Mouse (Mus musculus): ENCODE results near the gene Cnot2. TPM values are rescaled to one million over a fixed set of nuclear protein-coding genes. Genes with fewer than 3 reads are reported as not detected.
"Not testable (repeated sequence)": the region's sequence is repeated elsewhere in the genome, so short reads cannot be mapped to it uniquely, and the experiment has no call there.

Gene Cnot2
- polyA plus RNA-seq, 1 experiment from 2014 or later, result 125 TPM

DNA sequence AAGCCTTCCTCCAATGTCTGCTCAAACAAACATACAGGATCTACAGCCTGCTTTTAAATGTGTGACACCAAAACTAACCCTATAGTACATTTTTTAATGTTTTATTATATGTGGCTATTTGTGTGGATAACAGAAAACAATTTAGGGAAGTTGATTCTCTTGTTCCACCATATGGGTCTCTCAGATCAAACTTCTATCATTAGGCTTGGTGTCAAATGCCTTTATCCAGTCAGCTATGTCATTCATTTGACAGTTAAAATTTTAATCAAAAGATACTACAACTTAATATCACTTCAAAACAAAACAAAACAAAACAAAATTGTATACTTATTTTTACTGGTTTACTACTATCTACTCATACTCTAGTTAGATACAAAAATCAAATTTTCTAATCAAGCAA lies 2.9 kb downstream of the Cnot2 start:
- Histone ChIP-seq H3K27me3 (no peaks in the 10 kb centered on the region), H3K27ac (no peak overlapping the region), H3K36me3 (no peaks in the 10 kb centered on the region), H3K9ac (no peak overlapping the region), H3K4me3 (no peak overlapping the region), H3K9me3 (no peaks in the 10 kb centered on the region), H3K4me1 (peaks cover 7% of the 10 kb centered on the region; the same call in 1 of the 2 replicates), H3K4me2 (no peak overlapping the region)
- no peak for ATAC-seq (ENCODE audit: insufficient number of reproducible peaks, insufficient read depth, low FRiP score, low TSS enrichment, low read depth)

DNA sequence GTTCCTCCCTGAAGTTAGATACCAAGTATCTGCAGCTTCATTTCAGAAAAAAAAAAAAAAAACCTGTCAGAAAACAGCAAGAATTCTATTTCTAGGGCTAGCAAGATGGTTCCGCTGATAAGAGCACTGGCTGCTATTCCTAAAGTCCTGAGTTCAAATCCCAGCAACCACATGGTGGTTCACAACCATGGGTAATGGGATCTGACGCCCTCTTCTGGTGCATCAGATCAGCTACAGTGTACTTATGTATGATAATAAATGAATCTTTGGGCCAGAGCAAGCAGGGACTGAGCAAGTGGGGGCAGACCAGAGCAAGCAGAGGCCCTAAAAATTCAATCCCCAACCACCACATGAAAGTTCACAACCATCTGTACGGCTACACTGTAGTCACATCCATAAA lies 4.1 kb downstream of the Cnot2 start:
- H3K36me3 ChIP-seq, result no peaks in the 10 kb centered on the region
- H3K27me3 ChIP-seq, result no peaks in the 10 kb centered on the region
- H3K9ac ChIP-seq, result no peak overlapping the region
- no peaks in the 10 kb centered on the region for H3K9me3 ChIP-seq
- no peak overlapping the region for H3K27ac ChIP-seq
- no peak overlapping the region for H3K4me3 ChIP-seq
- no peak for ATAC-seq (ENCODE audit: insufficient number of reproducible peaks, insufficient read depth, low FRiP score, low TSS enrichment, low read depth)
- 82% methylated on average over 3 of the region's 3 CpGs for WGBS
- no peak overlapping the region for H3K4me2 ChIP-seq
- H3K4me1 ChIP-seq, result peaks cover 7% of the 10 kb centered on the region; the same call in 1 of the 2 replicates

DNA sequence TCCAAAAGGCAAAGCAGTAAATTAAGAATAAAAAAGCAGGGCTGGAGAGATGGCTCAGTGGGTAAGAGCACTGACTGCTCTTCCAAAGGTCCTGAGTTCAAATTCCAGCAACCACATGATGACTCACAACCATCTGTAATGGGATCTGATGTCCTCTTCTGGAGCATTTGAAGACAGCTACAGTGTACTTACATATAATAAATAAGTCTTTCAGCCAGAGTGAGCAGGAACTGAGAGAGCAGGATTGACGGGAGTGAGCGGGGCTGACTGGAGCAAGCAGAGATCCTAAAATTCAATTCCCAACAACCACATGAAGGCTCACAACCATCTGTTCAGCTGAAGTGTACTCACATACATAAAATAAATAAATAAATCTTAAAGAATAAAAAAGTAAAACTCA lies 5.2 kb downstream of the Cnot2 start:
- H3K9ac ChIP-seq; H3K27me3 ChIP-seq; H3K36me3 ChIP-seq; H3K4me1 ChIP-seq; H3K27ac ChIP-seq; ATAC-seq (ENCODE audit: insufficient number of reproducible peaks, insufficient read depth, low FRiP score, low TSS enrichment, low read depth); H3K9me3 ChIP-seq; H3K4me3 ChIP-seq; H3K4me2 ChIP-seq: not testable (repeated sequence)
- 80% methylated on average over 2 of the region's 2 CpGs for WGBS

DNA sequence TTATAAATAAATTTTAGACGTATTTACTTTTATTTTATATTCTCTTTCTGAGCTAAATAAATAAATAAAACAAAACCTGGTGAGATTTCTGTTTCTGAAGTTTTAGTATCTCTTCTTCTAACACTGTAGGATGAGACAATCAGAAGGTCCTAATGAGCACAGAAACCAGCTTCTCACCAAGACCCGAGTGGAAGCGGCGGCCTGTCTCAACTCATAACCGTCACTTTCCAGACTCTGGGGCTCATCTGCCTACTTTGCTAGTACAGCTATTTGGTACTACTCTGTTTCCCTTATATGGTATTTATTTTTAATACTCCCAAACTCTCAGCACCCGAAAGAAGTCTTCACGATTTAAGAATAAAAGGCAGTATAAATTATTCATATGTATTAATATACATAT lies 10.8 kb downstream of the Cnot2 start:
- H3K36me3 ChIP-seq, result no peaks in the 10 kb centered on the region
- peaks cover 16% of the 10 kb centered on the region for H3K4me1 ChIP-seq
- ATAC-seq (ENCODE audit: insufficient number of reproducible peaks, insufficient read depth, low FRiP score, low TSS enrichment, low read depth), result no peak
- 81% methylated on average over 7 of the region's 7 CpGs for WGBS
- no peak overlapping the region for H3K4me2 ChIP-seq
- H3K27me3 ChIP-seq, result no peaks in the 10 kb centered on the region
- H3K27ac ChIP-seq, result no peak overlapping the region
- H3K9ac ChIP-seq, result no peak overlapping the region
- no peaks in the 10 kb centered on the region for H3K9me3 ChIP-seq
- H3K4me3 ChIP-seq, result no peak overlapping the region

DNA sequence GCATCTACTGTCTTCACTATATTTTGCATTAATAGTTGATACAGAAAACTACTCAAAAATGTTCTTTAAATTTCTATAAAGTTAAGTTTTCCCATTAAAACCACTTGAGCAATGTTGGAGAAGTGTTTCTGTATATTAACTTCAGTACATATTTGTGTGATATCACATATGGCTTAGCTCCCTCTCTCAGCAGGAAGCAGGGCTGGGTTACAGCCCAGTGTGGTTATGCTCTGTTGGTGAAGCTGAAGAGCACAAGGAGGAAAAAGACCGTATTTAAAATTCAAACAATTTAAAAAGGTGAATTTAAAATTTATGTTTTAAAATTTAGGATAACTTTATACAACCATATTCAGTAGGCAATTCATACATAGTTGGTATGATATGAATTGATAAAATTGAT lies 12.8 kb downstream of the Cnot2 start:
- Histone ChIP-seq H3K9ac (no peak overlapping the region), H3K4me2 (no peak overlapping the region), H3K4me3 (no peak overlapping the region), H3K9me3 (no peaks in the 10 kb centered on the region), H3K27ac (no peak overlapping the region), H3K27me3 (no peaks in the 10 kb centered on the region), H3K4me1 (peaks cover 12% of the 10 kb centered on the region), H3K36me3 (no peaks in the 10 kb centered on the region)
- 74% methylated on average over 1 of the region's 1 CpGs for WGBS
- no peak for ATAC-seq (ENCODE audit: insufficient number of reproducible peaks, insufficient read depth, low FRiP score, low TSS enrichment, low read depth)

DNA sequence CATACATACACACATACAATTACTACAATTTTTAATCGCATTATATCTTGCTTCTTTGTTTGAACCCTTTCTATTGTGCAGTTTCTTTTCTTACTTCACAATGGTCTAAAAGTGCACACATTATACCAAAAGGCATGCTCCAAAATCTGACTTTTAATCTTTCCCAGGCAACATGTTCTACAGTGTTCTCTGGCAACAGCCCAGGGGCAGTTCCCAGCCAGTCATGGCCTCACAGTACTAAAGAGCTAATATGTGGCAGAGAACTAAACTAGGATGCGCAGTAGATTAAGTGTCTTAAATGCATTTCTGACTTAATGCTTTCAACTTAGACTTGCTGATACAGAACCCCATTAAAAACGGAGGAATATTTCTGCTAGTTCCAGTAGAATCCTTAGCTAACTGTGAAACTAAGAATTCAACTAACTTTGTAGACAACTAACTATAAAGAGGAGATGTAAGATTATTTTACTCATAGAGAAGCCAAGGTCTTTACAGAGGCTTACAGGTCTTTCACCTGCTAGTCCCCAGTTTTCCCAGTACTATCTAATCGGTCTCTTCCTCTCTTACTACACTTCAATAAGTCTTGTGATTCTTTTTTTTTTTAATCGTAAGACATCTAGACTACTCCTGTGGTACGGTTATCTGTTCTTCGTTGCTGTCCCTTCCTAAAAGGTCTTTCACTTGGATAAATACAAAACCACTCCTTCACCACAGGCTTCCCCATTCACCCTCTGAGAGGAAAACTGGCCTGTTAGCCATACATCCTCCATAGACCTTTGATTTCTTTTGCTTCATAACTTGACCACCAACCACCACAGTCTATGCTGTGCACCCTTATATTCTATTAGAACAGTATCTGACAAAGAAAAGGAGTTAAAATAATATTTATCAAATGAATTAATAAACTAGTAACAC lies 13.6 kb downstream of the Cnot2 start:
- 85% methylated on average over 7 of the region's 7 CpGs for WGBS

DNA sequence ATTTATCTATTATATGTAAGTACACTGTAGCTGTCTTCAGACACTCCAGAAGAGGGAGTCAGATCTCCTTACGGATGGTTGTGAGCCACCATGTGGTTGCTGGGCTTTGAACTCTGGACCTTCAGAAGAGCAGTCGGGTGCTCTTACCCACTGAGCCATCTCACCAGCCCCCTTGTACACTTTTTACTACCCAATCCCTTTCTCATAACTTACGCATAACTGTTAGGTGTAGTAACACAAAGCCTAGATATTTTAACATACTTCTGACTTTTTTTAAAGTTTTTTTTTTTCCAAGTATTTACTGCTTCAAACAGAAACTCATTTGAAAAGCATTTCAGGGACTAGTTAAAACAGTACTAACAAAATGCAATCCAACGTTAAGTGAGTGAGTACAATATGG lies 14.8 kb downstream of the Cnot2 start:
- not testable (repeated sequence) for H3K36me3 ChIP-seq; ATAC-seq (ENCODE audit: insufficient number of reproducible peaks, insufficient read depth, low FRiP score, low TSS enrichment, low read depth); H3K9ac ChIP-seq; H3K9me3 ChIP-seq; H3K27ac ChIP-seq; H3K4me2 ChIP-seq; H3K4me3 ChIP-seq; H3K27me3 ChIP-seq
- peaks cover 16% of the 10 kb centered on the region for H3K4me1 ChIP-seq
- WGBS, result 89% methylated on average over 4 of the region's 4 CpGs

More for the DNA sequence above, 13.6 kb downstream of the Cnot2 start:
- no peak for ATAC-seq (ENCODE audit: insufficient number of reproducible peaks, insufficient read depth, low FRiP score, low TSS enrichment, low read depth)
- no peak overlapping the region for H3K9ac ChIP-seq
- H3K4me1 ChIP-seq, result peaks cover 12% of the 10 kb centered on the region
- no peak overlapping the region for H3K4me3 ChIP-seq
- H3K36me3 ChIP-seq, result no peaks in the 10 kb centered on the region
- H3K4me2 ChIP-seq, result no peak overlapping the region
- no peak overlapping the region for H3K27ac ChIP-seq
- H3K27me3 ChIP-seq, result no peaks in the 10 kb centered on the region
- H3K9me3 ChIP-seq, result no peaks in the 10 kb centered on the region

DNA sequence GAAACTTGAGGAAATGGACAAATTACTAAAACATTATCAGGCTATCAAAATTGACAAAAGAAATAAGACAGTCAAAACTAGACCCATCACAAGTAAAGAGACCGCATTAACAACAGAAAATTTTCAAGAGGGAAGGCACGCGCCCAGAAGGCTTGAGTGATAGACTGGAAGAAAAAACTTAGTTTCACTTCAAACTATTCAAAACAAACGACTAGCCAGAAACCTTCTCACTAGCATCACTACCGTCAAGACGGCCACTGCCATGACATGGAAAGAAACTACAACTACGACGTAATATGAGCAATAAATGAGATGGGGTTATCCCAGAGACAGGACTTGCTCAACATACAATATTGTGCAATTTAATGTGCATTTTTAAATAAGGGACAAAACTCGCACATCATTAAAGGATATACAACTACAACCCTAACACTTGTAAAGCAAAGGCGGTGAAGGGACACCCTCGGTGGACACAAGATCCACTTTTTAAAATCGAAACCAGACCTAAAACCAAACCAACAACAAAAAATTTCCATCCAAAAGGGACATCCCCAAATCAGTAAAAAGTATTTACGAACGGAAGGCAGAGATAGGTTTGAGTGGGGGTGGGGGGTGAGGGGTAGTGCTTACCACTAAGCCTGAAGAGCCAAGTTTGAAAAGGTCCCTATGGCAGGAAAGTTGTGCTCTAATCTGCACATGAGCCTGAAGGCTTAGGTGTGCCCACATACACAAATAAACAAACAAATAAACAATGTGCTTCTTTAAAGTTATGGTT lies 16.3 kb downstream of the Cnot2 start:
- H3K4me3 ChIP-seq, result no peak overlapping the region
- no peak overlapping the region for H3K27ac ChIP-seq
- no peaks in the 10 kb centered on the region for H3K27me3 ChIP-seq
- 86% methylated on average over 14 of the region's 14 CpGs for WGBS
- H3K4me2 ChIP-seq, result no peak overlapping the region
- no peak overlapping the region for H3K9ac ChIP-seq
- H3K36me3 ChIP-seq, result no peaks in the 10 kb centered on the region
- H3K9me3 ChIP-seq, result no peaks in the 10 kb centered on the region
- no peak for ATAC-seq (ENCODE audit: insufficient number of reproducible peaks, insufficient read depth, low FRiP score, low TSS enrichment, low read depth)
- H3K4me1 ChIP-seq, result peaks cover 16% of the 10 kb centered on the region

DNA sequence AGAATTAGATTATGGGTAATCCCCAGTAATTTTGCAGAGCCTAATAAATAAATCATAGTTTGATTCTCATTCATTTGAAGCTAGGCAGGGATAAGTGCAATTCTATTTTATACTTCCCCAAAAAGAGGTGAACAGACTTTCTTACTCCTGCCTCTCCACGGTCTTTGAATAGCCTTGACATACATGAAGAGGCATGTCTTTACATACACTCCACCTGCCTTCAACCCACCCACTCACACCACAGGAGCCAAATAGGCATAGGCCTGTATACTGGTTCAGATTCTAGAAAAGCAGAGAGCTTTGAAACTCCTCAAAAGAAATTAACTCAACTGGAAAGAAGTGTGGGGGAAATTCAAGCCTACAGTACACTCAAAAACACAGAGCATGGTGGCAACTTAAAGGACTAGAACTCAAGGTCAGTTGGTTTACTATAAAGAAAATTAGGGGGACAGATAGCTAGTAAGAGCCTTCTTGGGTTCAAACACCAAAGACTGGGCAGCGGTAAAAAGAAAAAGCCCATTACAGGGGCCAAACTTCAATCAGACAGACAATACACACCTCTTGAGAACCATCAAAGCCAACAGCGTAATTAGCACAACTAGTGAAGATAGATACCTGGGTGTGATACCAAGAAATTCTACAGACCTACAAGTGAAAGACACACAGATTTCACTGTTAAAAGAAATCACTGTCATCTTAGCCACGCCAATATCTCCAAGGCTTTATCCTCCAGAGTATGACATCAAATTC lies 18.4 kb downstream of the Cnot2 start:
- Histone ChIP-seq H3K4me1 (peaks cover 8% of the 10 kb centered on the region; the same call in 1 of the 2 replicates), H3K27ac (no peak overlapping the region), H3K4me2 (no peak overlapping the region), H3K9me3 (no peaks in the 10 kb centered on the region), H3K36me3 (0 out of 2 replicates have a peak, but pooled peaks cover 2% of the 10 kb centered on the region), H3K4me3 (no peak overlapping the region), H3K27me3 (no peaks in the 10 kb centered on the region), H3K9ac (no peak overlapping the region)
- ATAC-seq (ENCODE audit: insufficient number of reproducible peaks, insufficient read depth, low FRiP score, low TSS enrichment, low read depth), result no peak
- 76% methylated on average over 4 of the region's 4 CpGs for WGBS

DNA sequence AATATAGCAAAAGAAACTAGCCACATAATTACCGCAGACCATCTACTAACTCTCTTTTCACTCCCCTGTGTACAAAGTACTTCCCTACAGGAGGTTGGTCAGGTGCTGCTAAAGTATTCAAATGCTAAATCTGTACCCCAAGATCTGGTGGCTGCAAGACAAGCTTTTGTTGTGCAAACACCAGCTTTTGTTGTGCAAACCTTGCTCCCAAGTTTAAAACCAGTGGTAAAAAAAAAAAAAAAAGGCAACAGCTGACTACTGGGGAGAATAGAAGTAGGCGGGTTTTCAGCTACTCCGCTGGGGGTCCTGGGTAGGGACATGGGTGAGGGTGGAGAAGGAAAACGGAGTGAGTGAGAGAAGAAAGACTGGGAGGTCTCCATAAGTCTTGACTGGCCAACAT lies 19.1 kb downstream of the Cnot2 start:
- no peak overlapping the region for H3K4me2 ChIP-seq
- 37% methylated on average over 4 of the region's 4 CpGs for WGBS
- no peaks in the 10 kb centered on the region for H3K27me3 ChIP-seq
- peaks cover 3% of the 10 kb centered on the region for H3K9me3 ChIP-seq
- H3K27ac ChIP-seq, result no peak overlapping the region
- no peak overlapping the region for H3K4me3 ChIP-seq
- 0 out of 2 replicates have a peak, but pooled peaks cover 3% of the 10 kb centered on the region for H3K4me1 ChIP-seq
- H3K36me3 ChIP-seq, result peaks cover 5% of the 10 kb centered on the region; the same call in 1 of the 2 replicates
- no peak for ATAC-seq (ENCODE audit: insufficient number of reproducible peaks, insufficient read depth, low FRiP score, low TSS enrichment, low read depth)
- H3K9ac ChIP-seq, result no peak overlapping the region

DNA sequence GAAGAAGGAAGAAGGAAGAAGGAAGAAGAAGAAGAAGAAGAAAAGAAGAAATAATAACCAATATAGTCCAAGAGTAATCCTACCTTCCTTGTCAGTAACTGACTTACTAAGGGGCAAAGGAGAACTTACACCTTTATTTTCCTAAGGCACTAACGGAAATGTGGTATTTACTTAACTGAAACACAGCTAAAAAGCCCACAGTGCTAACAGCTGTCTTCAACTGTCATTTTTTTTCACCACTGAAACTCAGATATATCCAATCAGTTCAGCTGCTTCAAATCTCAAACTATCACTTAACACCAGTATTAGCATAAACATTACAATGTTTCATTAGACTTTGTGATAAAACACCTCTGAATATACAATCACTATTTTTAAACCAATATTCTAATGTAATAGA lies 22.1 kb downstream of the Cnot2 start:
- 0 out of 2 replicates have a peak, but pooled peaks cover 3% of the 10 kb centered on the region for H3K4me1 ChIP-seq
- ATAC-seq (ENCODE audit: insufficient number of reproducible peaks, insufficient read depth, low FRiP score, low TSS enrichment, low read depth), result no peak
- H3K4me3 ChIP-seq, result no peak overlapping the region
- H3K9ac ChIP-seq, result no peak overlapping the region
- no peak overlapping the region for H3K4me2 ChIP-seq
- H3K27ac ChIP-seq, result no peak overlapping the region
- H3K9me3 ChIP-seq, result peaks cover 16% of the 10 kb centered on the region
- 78% methylated on average over 1 of the region's 1 CpGs for WGBS
- H3K27me3 ChIP-seq, result no peaks in the 10 kb centered on the region
- peaks cover 14% of the 10 kb centered on the region; the same call in 1 of the 2 replicates for H3K36me3 ChIP-seq
